Mouse (Mus musculus) gastrocnemius, adult 2 months (tissue): ENCODE measurements around the gene S100a2. TPM values are rescaled to one million over a fixed set of nuclear protein-coding genes. Genes with fewer than 3 reads are reported as not detected.
A peak's percentile ranks its signal among the peaks of the same experiment; 100 is the strongest.

Experiments used
- DNase-seq: peaks from one replicate; pipeline ENCODE4 v3.0.0; 2022
- H3K27ac ChIP-seq: fragments of 200-600 bp; 2 replicates; pipeline ENCODE4 v1.8.1; 2022; ENCODE audit warnings: mild to moderate bottlenecking
- H3K4me3 ChIP-seq: fragments of 200-600 bp; 2 replicates; pipeline ENCODE4 v1.8.1; 2022; ENCODE audit warnings: mild to moderate bottlenecking, moderate library complexity
- CTCF ChIP-seq: fragments of 200-600 bp; IDR thresholded peaks from 2 replicates; pipeline ENCODE4 v1.8.1; 2022; ENCODE audit warnings: antibody characterized with exemption, mild to moderate bottlenecking, moderate library complexity
- intact Hi-C: fragments of 180-260 bp; cut with DNase I; formaldehyde crosslinking; loops from one replicate; pipeline ENCODE4 v1.15.1; 2025
- total RNA-seq, 2 experiments: library from RNA; stranded (reverse); gene quantifications; 2 replicates each; pipeline ENCODE4 v1.2.3; 2021

Gene S100a2
- total RNA-seq, 2 experiments from 2014 or later, result not detected

DNA sequence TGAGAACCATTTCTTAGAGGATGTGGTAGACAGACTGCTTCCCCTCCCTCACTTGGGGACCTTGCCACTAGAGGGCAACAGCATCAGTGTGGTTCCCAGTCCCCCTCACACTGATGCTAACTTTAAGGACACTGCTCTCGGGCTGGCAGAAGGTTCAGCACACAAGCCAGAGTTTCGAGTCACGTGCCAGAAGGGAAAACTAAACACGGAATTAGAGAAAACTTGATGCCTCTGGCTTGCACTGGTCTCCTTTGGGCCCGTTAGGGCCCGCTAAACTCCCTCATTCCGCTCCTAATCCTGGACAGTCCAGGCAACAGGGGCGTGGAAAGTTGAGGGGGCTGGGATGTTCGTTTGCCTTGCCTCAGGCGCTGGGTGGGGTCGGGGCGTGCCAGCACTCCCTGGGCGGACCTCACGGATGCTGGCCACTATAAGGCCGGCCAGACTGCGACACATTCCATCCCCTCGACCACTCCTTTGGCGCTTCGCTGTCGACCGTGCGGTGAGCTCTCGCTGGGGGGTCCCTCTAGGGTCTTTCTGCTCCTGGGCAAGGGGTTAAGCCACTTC lies 22.8 kb downstream of the S100a2 start, which contains the start of gene S100a6:
Gene S100a6 (plus strand): TSS at position 155 of the 564 bp plus-strand sequence.
- Histone ChIP-seq H3K27ac (peak within 1 kb of the TSS; percentile 92), H3K4me3 (peak within 1 kb of the TSS; percentile 80)
- peak; percentile 76 for TF ChIP-seq CTCF
- intact Hi-C loops, result no loop called here
- peak; percentile 91 for DNase-seq

GRCm38 (mm10) chr3:90613461-90614147 lies 23.6 kb downstream of the S100a2 start:
- intact Hi-C loops, result no loop called here
- no peak for TF ChIP-seq CTCF
- H3K27ac ChIP-seq, result peak overlapping the region; percentile 92
- peak overlapping the region; percentile 80 for H3K4me3 ChIP-seq
- DNase-seq, result no peak

- TF ChIP-seq CTCF, result no peak
- intact Hi-C loops, result no loop called here
- peak overlapping the region; percentile 80 for H3K4me3 ChIP-seq
- peak overlapping the region; percentile 92 for H3K27ac ChIP-seq
- no peak for DNase-seq
Observed at GRCm38 (mm10) chr3:90614148-90614530, 24.1 kb downstream of the S100a2 start.

GRCm38 (mm10) chr3:90614611-90615251 lies 24.7 kb downstream of the S100a2 start:
- DNase-seq, result no peak
- TF ChIP-seq CTCF, result no peak
- Histone ChIP-seq H3K27ac (peak overlapping the region; percentile 92), H3K4me3 (peak overlapping the region; percentile 80)
- intact Hi-C loops, result loop anchor here (1.0 to 5.0 kb wide), 3 partner anchors 29 to 102 kb away; partner anchors contain the start of genes S100a1, S100a13 and S100a14

DNA sequence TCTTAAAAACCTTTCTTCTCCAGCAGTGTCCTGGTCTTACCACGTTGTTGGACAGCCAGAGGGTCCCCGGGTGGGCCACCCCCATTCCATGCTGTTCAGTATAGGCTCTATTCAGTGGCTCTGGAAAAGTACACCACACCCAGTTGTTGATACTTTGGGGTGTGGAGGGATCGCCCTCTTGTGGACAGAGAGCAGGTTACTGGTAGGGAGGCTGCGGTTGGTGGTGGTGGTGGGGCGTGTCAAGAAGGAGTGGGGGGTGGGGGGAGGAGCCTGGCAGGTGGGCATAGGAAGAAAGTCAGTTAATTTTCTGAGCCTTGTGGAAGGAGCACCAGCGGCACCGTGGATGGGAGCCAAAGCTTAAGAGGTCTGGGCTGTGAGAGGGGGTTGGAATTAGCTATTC lies 25.4 kb downstream of the S100a2 start:
- intact Hi-C loops, result loop anchor here (1.0 to 5.0 kb wide), 3 partner anchors 30 to 103 kb away; partner anchors contain the start of genes S100a1, S100a13 and S100a14
- TF ChIP-seq CTCF, result peak; percentile 76
- peak; percentile 81 for DNase-seq
- H3K4me3 ChIP-seq, result peak overlapping the region; percentile 80
- H3K27ac ChIP-seq, result peak overlapping the region; percentile 92

- Histone ChIP-seq H3K4me3 (peak overlapping the region; percentile 80), H3K27ac (peak overlapping the region; percentile 92)
- intact Hi-C loops, result loop anchor here (1.0 to 5.0 kb wide), 3 partner anchors 31 to 104 kb away; partner anchors contain the start of genes S100a1, S100a13 and S100a14
- TF ChIP-seq CTCF, result no peak
- no peak for DNase-seq
Observed at GRCm38 (mm10) chr3:90615911-90616310, 25.9 kb downstream of the S100a2 start.

GRCm38 (mm10) chr3:90617586-90617985 lies 27.5 kb downstream of the S100a2 start:
- peak; percentile 45 for TF ChIP-seq CTCF
- Histone ChIP-seq H3K27ac (no peak overlapping the region), H3K4me3 (no peak overlapping the region)
- intact Hi-C loops, result loop anchor here (5.0 kb wide), 2 partner anchors 90 to 105 kb away; partner anchors contain the start of genes S100a1, S100a13 and S100a14
- DNase-seq, result no peak

GRCm38 (mm10) chr3:90621552-90621951 lies 31.5 kb downstream of the S100a2 start:
- H3K4me3 ChIP-seq, result no peak overlapping the region
- no peak for DNase-seq
- no peak overlapping the region for H3K27ac ChIP-seq
- intact Hi-C loops, result no loop called here
- TF ChIP-seq CTCF, result no peak

DNA sequence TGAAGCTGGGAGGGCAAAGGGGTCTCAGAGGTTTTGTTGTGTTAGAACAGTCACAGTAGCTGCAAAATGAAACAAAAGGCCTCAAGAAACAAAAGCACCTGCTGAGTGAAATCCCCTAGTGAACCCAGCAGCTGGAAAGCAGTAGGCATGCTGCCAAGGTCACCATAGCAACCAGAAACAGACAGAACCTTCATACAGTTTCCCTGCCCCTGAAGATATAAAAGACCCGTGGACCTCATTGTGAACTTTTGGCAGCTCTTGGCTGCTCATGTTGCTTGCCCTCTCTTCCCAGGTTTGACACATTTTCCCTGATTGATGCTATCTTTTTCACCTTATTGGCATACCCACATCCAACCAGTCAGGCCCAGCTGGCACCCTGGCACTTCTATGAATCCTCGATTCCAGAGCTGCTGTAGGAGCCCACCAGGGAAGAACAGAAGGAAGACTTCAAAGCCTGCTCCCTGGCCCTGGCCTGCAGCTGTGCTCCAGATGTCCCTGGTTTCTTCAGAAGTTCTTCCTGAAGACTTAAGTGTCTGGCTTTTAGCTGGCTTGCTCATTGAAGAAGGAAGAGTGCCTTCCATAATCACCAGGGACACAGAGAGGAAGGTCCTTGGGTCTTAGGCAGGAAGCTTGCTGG lies 33.5 kb downstream of the S100a2 start:
- peak; percentile 66 for DNase-seq
- no peak for TF ChIP-seq CTCF
- Histone ChIP-seq H3K27ac (no peak overlapping the region), H3K4me3 (no peak overlapping the region)
- intact Hi-C loops, result no loop called here

GRCm38 (mm10) chr3:90625496-90625895 lies 35.4 kb downstream of the S100a2 start:
- TF ChIP-seq CTCF, result no peak
- Histone ChIP-seq H3K4me3 (no peak overlapping the region), H3K27ac (no peak overlapping the region)
- intact Hi-C loops, result no loop called here
- DNase-seq, result no peak

GRCm38 (mm10) chr3:90626266-90627021 lies 36.4 kb downstream of the S100a2 start:
- Histone ChIP-seq H3K4me3 (no peak overlapping the region), H3K27ac (no peak overlapping the region)
- no peak for TF ChIP-seq CTCF
- intact Hi-C loops, result no loop called here
- no peak for DNase-seq

DNA sequence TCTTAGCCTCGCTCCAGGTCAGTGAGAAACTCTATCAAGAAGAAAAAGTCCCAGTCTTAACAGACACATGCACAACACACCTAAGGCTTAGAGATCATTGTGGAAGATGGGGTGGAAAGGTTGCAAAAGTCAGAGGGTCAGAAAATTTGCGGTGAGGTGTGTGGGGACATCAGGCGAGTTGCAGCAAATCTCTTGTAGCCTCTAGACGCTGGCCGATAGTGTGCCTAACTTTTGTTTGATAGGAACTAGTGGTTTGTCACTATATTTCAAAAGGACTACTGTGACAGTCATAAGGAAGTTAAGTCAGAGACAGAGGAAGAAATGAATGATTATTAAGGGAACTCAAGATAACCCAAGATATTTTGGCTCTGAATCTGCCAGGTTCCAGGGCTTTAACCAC lies 37.3 kb downstream of the S100a2 start:
- H3K4me3 ChIP-seq, result no peak overlapping the region
- TF ChIP-seq CTCF, result no peak
- H3K27ac ChIP-seq, result no peak overlapping the region
- intact Hi-C loops, result no loop called here
- DNase-seq, result no peak
